Mouse (Mus musculus) gastrocnemius, postnatal 4 days (tissue): ENCODE data around the gene Bcl7c. TPM values are rescaled to one million over a fixed set of nuclear protein-coding genes. Genes with fewer than 3 reads are reported as not detected.
A peak's percentile ranks its signal among the peaks of the same experiment; 100 is the strongest.

ENCODE experiments used
- DNase-seq, 2 experiments: peaks; one replicate each; pipeline ENCODE4 v3.0.0; 2021 to 2022; ENCODE audit warnings: low spot score in 2 of 2, mixed read lengths in 2 of 2
- total RNA-seq, 2 experiments: library from RNA; stranded (reverse); gene quantifications; 2 replicates each; pipeline ENCODE4 v1.2.3; 2021

The Bcl7c gene
- total RNA-seq, 2 experiments from 2014 or later = 112 to 132 TPM

DNA sequence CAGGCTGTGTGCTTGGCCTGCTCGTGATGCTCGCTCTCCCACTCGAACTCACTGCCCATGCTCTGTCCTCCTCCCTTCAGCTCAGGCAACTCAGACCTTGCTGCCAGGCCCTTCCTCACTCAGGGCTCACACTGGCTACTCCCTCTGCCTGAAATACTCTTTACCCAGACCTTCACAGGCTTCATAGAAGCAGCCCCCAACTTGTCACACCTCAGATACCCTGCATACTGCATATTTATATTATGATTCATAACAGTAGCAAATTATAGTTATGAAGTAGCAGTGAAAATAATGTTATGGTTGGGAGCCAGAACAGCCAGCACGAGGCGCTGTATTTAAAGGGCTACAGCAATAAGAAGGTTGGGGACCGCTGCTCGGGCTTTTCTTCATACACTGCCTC, 19.8 kb downstream of the Bcl7c start:
- DNase-seq = no peak

DNA sequence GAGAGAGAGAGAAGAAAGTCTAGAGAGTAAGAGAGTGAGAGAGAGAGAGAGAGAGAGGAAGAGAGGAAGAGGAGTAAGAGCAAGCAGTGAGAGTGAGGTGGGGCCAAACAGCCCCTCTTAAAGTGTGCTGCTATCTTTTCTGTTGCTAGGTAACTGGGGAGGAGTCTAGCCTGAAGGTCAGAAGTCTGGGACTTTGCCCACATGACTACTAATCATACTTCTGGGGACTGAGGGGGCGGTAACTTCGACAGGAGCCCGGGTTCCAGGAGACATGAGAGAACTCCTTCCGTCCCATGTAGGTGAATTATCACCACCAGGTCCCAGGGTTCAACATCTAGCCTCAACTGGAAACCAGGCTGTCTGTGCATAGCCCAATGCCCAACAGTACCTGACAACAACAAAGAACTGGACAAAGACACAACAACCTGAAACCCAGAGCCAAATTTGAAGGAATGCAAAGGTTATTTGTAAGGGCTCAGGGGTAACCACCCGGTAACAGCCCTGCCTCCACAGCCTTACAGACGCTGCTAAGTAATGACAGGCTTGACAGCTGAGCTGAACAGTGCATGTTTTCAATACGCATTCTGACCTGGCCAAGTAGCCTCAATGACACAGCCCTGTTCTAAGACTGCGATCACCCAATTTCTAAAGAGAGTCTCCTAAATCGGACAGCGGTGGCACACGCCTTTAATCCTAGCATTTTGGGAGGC, 21.8 kb downstream of the Bcl7c start:
- DNase-seq = no peak

DNA sequence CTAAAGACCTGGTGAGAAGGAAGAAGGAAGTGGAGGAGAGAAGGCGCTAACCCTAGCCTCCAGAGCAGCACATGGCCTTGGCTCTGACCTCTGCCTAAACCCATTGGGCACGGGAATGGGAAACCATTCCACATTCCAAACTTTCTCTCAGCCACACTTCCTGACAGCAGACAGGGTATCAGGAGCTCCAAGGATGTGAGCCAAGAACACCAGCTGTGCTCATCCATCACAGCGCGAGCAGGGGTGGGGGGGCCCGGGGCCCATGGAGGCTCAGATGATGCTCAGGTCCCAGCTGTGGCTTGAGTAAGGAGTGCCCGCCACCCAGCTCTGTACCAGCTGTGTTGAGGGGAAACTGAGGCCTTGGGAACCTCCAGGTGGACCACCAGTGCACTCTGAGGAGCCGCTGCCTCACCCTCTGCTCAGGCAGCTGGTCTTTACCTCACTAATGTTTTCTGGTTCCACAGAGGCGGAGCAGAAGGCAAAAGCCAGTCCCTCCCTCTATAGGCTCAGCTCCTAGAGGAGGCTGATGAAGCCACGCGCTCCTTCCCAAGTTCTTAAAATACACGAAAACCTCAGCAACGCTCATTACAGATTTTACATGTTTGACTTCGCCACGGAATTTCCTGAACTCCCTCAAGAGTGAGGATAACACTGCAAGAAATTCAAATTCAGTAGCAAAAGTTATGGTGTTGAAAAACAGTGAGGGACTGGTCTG, 23.3 kb downstream of the Bcl7c start:
- DNase-seq = peak in 1 of 2 experiments; percentile 56

DNA sequence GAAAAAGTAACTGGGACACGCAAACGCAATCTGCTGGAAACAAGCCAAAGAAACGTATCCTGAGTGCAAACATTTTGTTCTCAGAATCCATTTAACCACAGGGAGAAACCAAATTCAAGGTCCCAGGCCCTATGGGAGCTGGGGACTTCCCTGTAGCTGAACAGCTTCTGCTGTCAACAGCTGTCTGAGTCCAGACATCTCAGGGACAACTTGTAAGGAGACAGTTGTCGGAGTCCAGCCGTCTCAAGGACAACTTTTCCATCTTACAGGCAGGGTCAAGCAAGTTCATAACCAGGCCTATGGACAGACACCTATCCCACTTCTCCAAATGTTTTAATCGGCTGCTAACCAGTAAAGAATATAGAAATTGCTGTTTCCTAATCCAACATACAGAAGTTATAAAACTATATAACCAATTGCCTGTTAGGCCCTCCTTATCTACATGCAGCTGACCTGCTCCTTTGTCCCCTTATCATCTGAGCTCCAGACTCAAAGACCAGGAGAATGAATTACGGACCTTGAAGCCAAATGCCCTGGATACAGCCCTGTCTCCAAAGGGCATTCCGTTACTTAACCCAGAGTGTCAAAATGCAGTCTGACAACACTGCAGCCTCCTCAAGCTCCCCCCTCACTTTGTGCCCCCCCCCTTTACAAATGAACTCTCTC, 26.7 kb downstream of the Bcl7c start:
- no peak for DNase-seq

DNA sequence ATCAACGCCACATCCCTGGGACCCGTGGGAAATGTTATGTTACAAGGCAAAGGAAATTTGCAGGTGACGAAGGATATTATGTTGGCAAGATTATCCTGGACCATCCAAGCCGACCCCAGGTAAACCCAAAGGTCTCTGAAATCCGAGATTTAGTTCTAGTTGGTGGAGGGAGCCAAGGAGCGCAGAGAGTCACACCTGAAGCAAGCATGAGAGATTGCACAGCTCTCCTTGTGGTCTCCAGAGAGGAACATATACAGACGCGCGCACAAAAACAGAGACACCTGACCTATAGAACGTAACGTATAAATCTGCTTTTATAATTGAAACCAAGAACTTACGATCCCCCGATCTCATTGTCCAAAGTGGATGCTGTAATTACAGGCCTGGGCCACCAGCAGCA, 28.2 kb downstream of the Bcl7c start:
- no peak for DNase-seq

DNA sequence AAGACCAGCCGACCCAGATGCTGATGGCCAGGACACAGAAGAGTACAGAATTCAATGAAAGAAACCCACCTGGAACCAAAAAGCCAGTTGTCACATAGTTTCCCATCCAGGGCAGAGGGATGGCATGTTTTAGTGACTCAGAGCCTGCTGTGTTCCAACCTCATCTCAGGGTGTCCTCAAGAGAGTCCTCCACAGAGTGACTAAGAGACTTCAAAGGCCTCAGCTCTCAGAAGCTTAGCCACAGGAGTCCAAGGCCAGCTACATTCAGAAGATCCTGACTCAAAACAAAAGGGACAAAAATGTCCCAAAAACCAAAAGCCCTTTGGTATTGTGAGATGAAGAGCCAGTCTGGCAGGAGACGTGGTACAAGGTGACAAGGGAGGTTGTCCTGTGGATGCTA, 29.9 kb downstream of the Bcl7c start:
- no peak for DNase-seq

DNA sequence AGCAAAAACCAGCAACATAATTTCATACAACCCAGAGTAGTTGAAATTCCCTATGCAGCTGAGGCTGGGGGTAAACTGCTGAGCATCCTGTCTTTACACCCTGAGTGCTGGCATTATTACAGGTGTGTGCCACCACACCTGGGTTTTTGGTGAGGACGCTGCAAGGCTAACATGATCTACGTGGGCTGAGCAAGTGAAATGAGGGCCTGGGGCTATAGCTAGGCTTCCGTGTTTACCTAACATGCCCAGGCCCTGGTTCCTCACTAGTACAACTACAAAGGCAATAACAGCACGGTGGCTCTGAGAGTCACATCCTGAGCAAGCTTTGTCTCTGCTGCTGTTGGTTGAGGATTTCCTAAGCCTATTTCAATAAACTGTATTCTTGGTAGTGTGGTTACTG, 31.1 kb downstream of the Bcl7c start:
- DNase-seq = no peak

DNA sequence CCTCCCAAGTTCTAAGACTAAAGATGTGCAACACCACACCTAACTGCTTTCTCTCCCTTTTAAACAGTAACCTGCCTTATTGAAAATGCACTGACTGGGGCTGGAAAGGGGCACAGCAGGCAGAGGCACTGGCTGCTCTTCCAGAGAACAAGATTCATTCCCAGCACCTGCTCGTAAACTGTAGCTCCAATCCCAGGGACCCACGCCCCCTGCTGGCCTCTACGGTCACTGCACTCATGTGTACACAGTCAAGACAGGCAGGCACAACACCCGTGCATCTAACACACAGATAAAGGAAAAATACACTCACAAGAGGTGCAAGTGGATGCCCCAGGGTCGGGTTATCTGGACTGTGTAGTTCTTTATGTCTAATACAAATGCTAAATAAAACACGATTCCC, 31.7 kb downstream of the Bcl7c start:
- peak in 1 of 2 experiments; percentile 40 for DNase-seq

DNA sequence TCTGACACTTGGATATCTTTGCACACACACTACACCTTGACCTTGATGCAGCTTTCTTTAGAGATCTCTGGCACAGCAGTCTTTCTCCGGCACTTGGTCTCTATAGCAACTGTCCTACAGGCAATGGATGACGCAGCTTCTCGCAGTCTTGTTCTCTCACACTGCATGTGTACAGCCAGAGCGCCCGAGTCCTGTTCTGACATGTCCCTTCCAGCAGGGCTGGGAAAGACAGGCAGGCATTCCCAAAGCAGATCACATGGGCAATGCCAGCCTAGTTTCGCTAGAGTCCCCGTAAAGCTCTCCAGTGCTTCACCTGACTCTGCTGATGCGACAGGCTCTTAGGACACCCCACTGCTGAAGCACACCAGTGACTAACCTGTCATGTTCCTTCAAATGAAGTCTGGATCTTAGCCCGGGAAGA, 33.3 kb downstream of the Bcl7c start:
- no peak for DNase-seq

DNA sequence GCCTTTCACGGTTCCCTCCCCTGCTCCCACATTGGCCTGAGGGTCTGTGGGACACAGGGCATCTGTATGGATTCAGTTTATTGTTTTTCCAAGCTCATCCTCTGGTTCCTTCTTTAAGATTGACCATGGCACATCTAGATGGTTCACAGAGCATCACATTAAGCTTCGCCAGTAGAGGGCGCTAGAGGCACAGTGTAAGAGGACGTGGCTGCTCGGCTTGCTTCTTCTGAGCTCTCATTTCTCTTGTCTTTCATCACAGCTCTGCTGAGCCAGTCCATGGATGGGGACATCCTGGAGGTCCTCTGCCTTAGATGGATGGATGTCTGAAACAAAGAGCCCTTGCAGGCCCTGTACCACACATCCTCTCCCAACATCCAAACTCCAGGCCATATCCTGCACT, 33.8 kb downstream of the Bcl7c start:
- DNase-seq = peak; percentile 78 to 88

DNA sequence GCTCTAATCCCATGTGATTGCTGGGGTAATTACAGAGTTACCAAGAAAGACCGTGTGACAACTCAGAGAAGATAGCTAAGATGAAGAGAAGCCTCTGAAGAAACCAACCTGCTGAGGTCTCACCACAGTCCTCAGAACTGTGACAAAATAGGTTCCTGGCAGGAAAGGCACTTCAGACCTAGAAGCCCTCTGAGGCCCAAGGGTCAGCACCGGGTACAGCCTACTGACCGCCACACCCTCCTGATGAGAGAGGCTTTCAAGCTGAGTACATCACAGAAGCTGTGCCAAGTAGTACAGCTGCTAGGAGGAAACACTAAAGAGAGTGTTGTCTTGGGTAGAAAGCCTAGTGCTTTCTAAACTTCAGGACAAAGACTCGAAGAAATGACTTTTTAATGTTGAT, 36.0 kb downstream of the Bcl7c start:
- DNase-seq = no peak

DNA sequence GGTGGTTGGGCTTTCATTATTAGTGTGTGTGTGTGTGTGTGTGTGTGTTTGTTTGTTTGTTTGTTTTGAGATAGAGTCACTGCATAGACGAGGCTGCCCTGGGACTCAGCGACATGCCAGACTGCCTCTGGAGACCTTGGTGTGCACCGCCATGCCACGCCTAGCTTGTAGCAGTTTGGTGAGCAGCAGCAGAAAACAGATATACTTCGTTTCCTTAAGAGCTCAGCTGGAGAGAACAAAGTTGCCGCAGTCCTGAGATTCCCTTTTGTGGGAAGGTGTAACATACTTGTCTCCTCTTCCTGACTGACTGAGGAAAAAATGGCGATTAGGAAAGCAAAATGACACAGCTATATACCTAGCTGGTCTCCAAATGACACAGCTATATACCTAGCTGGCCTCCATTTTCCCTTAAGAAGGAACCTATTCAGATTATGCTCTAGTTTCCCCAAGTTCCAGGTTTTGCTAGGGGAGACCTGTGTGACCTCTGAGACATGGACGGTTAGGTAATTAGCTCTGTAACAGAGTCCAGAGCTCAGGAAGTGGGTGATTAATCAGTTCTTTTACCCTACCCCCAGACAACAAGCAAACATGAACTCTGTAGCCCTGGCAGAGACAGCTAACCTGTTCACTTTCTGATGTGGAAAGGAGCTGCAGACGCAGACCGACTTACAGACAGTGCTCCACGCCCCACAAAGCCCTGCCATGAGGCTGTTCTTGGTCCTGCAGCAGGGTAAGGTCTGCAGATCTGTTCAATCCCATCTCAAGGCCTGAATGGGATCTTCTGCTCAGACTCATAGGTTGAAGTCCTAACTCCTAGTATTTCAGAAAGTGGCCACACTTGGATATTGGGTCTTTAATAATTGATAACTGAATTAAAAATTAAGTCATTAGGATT, 36.6 kb downstream of the Bcl7c start:
- no peak for DNase-seq

DNA sequence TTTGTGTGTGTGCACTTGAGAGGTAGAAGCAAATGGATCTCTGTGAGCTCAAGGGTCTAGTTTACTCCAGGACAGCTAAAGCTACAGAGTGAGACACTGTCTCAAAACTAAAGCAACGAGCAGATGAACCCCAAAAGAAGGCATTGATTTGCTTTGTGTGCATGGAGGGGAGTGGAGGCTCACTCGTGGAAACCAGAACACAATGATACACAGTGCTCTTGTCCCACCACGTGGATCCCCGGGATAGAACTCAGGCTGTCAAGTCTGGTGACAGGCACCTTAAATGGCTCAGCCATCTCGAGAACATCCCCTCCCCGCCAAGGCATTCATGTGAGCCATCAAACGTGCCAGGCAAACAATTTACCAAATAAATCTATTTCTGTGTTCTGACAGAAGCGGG, 41.6 kb downstream of the Bcl7c start:
- no peak for DNase-seq

DNA sequence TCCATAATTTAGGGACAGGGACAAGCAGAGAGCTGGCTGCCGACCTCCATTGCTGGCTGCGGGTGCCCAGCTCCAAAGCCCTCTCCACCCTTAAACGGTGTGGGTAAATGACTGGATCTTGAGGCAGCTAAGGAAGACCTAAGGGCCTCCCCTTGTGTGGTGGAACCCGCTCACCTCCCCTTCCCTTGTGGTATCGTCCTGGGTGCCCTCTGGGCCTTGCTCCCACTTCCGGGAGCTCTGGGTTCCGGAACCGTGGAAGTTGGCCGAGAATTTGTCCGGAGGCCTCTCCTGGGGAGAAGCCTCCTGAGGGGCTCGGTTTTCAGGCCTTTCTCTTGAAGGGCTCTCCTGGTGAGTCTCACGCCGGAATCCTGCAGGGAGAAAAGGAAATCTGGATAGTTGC, 42.1 kb downstream of the Bcl7c start:
- DNase-seq = no peak

DNA sequence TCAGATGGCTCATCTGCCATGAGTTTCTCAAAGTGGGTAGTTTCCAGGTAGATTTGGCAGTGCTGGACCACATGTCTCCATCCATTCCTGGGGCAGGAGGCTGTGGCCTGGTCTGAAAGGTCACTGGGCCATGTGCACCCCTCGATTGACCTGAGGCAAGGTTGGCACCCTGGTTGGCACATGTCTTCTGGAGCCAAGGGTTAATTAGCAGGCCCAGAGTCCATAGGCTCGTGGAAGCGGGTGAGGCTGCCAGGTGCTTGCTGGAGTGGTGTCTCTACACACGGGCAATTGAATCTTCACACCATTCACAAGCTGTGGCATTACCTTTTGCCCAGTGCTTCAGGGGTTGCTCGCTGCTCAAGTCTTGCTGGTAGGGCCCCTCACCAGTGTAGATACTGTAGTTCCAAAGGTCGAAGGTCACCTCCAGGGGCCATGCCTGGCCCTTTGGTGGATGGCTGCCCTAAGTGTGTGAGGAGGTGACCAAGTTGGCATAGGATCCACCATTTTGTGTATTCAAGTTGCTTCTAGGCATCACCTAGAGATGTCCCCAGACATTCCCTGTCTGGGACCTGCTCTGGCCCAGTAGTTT, 42.6 kb downstream of the Bcl7c start:
- no peak for DNase-seq

DNA sequence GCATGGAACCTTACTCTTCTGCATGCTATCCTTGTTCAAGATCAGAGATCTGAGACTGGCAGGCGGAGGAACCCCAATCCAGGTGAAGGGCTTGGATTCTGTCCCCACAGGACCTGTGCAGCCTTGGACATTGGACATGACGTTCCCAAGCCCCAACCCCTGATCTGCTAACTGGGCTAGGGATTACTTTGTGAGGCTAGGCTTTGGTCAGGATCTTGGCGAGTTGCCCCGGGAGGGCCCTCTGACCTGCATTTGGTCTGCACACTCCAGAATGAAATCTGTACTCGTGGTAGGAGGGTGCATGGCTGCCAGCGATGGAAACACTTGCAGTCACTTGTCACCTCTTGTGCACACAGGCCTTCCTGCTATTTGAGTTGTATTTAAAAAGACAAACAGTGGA, 45.8 kb downstream of the Bcl7c start:
- DNase-seq = no peak

DNA sequence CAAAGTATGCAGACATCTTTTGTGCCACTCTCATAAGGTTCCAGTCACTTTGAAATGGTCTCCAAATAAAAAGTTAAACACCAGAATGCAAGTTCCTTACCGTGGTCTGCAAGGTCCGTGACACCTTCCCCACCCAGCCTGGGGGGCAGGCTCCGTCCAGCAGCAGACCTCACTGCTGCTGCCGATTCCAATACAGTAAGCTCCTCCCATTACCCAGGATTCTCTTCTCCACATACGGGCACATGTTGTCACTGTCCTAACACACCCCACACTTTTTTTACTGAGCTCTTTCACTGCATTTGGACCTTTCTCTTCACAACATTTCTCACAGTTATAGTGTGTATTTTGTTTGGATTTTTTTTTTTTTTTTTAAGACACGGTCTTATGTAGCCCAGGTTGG, 46.9 kb downstream of the Bcl7c start:
- DNase-seq = no peak

DNA sequence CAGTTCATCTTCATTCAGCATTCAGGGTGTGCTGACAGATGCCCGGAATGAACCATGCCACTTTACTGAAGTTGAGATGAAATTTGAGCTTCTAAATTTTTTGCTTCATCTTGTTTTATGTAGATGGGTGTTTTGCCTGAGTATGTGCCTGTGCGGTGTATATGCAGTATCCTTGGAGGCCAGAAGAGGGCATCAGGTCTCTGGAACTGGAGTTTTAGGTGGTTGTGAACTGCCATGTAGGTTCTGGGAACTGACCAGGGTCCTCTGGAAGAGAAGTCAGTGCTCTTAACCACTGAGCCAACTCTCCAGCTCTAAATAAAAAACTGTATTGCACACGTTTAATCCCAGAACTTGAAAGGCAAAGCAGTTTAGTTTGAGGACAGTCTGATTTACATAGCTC, 47.9 kb downstream of the Bcl7c start:
- no peak for DNase-seq

DNA sequence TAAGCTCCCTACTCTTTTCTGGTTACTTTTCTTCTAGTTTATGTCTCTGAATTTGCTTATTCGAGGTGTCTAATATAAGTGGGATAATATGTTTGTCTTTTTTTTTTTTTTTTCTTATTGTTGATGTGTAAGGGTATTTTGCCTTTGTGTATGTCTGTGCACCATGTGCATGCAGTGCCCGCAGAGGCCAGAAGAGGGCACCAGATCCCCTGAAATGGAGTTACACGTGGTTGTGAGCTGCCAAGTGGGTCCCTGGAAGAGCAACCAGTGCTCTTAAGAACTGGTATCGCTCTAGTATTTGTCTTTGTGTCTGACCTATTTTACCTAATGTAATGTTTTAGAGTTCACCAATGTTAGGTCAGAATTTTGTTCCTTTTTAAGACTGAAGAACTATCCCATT, 51.8 kb downstream of the Bcl7c start:
- peak; percentile 45 to 64 for DNase-seq

DNA sequence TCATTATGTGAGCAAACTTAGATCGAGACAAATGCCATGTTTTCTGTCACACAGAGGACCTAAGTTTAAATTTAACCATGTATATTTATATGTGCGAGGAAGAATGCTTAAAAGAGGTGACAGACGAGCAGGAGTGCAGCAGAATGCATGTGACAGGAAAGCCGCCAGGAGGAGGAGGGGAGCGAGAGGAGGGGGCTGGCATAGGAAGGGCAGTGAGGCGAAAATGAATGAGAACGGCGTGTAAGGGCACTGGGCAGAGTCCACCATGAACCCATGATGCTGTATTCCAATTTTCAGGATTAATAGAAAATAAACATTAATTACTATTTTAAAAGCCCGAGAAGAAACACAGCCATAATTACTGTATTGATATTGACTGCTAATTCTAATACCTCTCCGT, 54.4 kb downstream of the Bcl7c start:
- no peak for DNase-seq

DNA sequence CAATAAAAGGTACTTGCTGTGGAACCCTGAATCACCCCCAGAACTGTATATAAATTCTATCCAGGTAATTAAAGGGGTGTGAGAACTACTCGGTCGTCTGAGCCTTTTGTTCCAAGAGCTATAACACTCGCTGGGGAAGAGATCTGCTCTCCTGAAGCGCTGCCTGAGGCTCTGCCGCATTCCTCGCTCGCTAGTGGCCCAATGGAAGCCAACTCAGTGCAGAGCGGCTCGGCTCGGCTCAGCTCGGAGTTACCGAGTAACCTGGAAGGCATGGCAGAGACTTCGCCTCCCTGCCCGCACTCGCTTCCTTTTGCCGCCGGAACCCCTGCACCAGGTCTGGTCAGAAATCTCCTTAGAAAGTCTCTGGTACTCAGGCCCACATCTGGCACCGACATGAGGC, 56.7 kb downstream of the Bcl7c start:
- no peak for DNase-seq
